Mouse (Mus musculus) CH12.LX (cell line): ENCODE measurements around the gene Cttnbp2nl. TPM values are rescaled to one million over a fixed set of nuclear protein-coding genes. Genes with fewer than 3 reads are reported as not detected.

Experiments used
- DNase-seq: peaks from one replicate; pipeline ENCODE4 v3.0.0-alpha.2; 2013; ENCODE audit errors: extremely low read depth
- H3K27ac ChIP-seq: 2 replicates; pipeline ENCODE4 v1.5.1; 2012; ENCODE audit warnings: low read depth, mild to moderate bottlenecking, control low read depth, moderate library complexity; ENCODE audit not compliant: insufficient read depth
- H3K27me3 ChIP-seq: replicated peaks from 2 replicates; pipeline ENCODE3; 2012; ENCODE audit warnings: inconsistent platforms
- H3K36me3 ChIP-seq, 2 experiments: replicated peaks in 1 of 2; 2 replicates each; pipeline versions ENCODE3 to v1.6.1; 2012; ENCODE audit warnings: inconsistent platforms in 1 of 2, low read length in 1 of 2, mild to moderate bottlenecking in 1 of 2, mixed read lengths in 1 of 2, moderate library complexity in 1 of 2; ENCODE audit not compliant: control insufficient read depth in 1 of 2, insufficient read depth in 1 of 2
- H3K4me1 ChIP-seq, 2 experiments: 2 replicates each; pipeline ENCODE4 v1.6.1; 2012; ENCODE audit warnings: inconsistent platforms in 1 of 2, moderate library complexity in 1 of 2; ENCODE audit not compliant: insufficient read depth in 2 of 2, control insufficient read depth in 1 of 2
- H3K4me2 ChIP-seq: 2 replicates; pipeline ENCODE4 v1.6.1; 2012; ENCODE audit warnings: low read depth, mild to moderate bottlenecking, control low read depth; ENCODE audit not compliant: poor library complexity, insufficient read depth, severe bottlenecking
- H3K4me3 ChIP-seq, 3 experiments: fragments of 150-350 bp in 1 of 3; sonication (generic) in 1 of 3; replicated peaks in 1 of 3; 2 replicates each; pipeline versions ENCODE3 to v1.5.1; 2011 to 2012; ENCODE audit warnings: low read depth in 2 of 3, low read length in 2 of 3, mild to moderate bottlenecking in 2 of 3, moderate library complexity in 2 of 3, control low read depth in 1 of 3, improper control_type of control experiment in 1 of 3, inconsistent platforms in 1 of 3, mixed read lengths in 1 of 3; ENCODE audit not compliant: poor library complexity in 1 of 3
- H3K79me2 ChIP-seq: replicated peaks from 2 replicates; pipeline ENCODE4 v1.6.1; 2012; ENCODE audit warnings: mild to moderate bottlenecking, moderate library complexity; ENCODE audit not compliant: control insufficient read depth, poor library complexity, insufficient read depth, severe bottlenecking; ENCODE audit errors: extremely low read depth
- H3K9ac ChIP-seq: 2 replicates; pipeline ENCODE4 v1.6.1; 2012; ENCODE audit warnings: low read depth, mild to moderate bottlenecking, control low read depth, moderate library complexity; ENCODE audit not compliant: insufficient read depth
- H3K9me3 ChIP-seq: replicated peaks from 2 replicates; pipeline ENCODE3; 2012; ENCODE audit warnings: low read length, inconsistent platforms, mixed read lengths
- CTCF ChIP-seq, 2 experiments: IDR thresholded peaks in 1 of 2; conservative IDR thresholded peaks in 1 of 2; 2 replicates each; pipeline ENCODE4 v1.5.1; 2011 to 2012; ENCODE audit warnings: low read depth in 2 of 2, low read length in 2 of 2, improper control_type of control experiment in 1 of 2, inconsistent platforms in 1 of 2, mild to moderate bottlenecking in 1 of 2, moderate library complexity in 1 of 2
- E2F4 ChIP-seq: IDR thresholded peaks from 2 replicates; pipeline ENCODE4 v1.6.1; 2011; ENCODE audit warnings: low read depth, low read length, improper control_type of control experiment; ENCODE audit not compliant: insufficient replicate concordance
- HCFC1 ChIP-seq: IDR thresholded peaks from 2 replicates; pipeline ENCODE4 v1.6.1; 2012; ENCODE audit warnings: low read depth, mild to moderate bottlenecking, inconsistent platforms, low read length, improper control_type of control experiment
- MAFK ChIP-seq: IDR thresholded peaks from 2 replicates; pipeline ENCODE4 v1.6.1; 2011; ENCODE audit warnings: low read length, improper control_type of control experiment; ENCODE audit not compliant: insufficient replicate concordance
- MAX ChIP-seq: IDR thresholded peaks from 2 replicates; pipeline ENCODE4 v1.6.1; 2011; ENCODE audit warnings: low read length, improper control_type of control experiment
- MAZ ChIP-seq: IDR thresholded peaks from 2 replicates; pipeline ENCODE4 v1.6.1; 2012; ENCODE audit warnings: low read depth, mild to moderate bottlenecking, inconsistent platforms, low read length, improper control_type of control experiment, moderate library complexity
- USF1 ChIP-seq: IDR thresholded peaks from 2 replicates; pipeline ENCODE4 v1.6.1; 2014; ENCODE audit warnings: low read depth, mild to moderate bottlenecking, inconsistent platforms, low read length, improper control_type of control experiment
- ZC3H11A ChIP-seq: IDR thresholded peaks from 2 replicates; pipeline ENCODE4 v1.6.1; 2012; ENCODE audit warnings: low read depth, mild to moderate bottlenecking, inconsistent platforms, low read length, improper control_type of control experiment
- ZKSCAN1 ChIP-seq: IDR thresholded peaks from 2 replicates; pipeline ENCODE4 v1.6.1; 2012; ENCODE audit warnings: low read depth, inconsistent platforms, low read length, improper control_type of control experiment, borderline replicate concordance
- dilution Hi-C: fragments of 300-500 bp; cut with MboI; formaldehyde crosslinking; loops from 2 replicates; pipeline ENCODE4 v1.14.3; 2020; ENCODE audit warnings: low sequenced_read_pairs; ENCODE audit not compliant: extremely low pct_unique_long_range_greater_than_20kb, extremely low pct_ligation_motif_present
- in situ Hi-C: fragments of 300-500 bp; cut with MboI; formaldehyde crosslinking; loops from 3 replicates; pipeline ENCODE4 v1.14.3; 2019; ENCODE audit warnings: low sequenced_read_pairs, low pct_ligation_motif_present, low pct_unique_long_range_greater_than_20kb, mixed read lengths
- polyA plus RNA-seq: library from polyadenylated mRNA; unstranded; fragments of >175 nt; gene quantifications from 2 replicates; pipeline ENCODE4 v1.2.1, GENCODE M21; 2012; ENCODE audit warnings: low read depth; ENCODE audit not compliant: insufficient read length
- total RNA-seq, 2 experiments: library from RNA; depleted of rRNA; stranded (reverse); fragments of 300-350 nt in 1 of 2; fragments of >200 nt in 1 of 2; gene quantifications; 2 replicates each; pipeline ENCODE4 v1.2.3; 2012 to 2014

The Cttnbp2nl gene
- total and polyA plus RNA-seq, 3 experiments: 0.21 to 0.70 (median 0.43) TPM

DNA sequence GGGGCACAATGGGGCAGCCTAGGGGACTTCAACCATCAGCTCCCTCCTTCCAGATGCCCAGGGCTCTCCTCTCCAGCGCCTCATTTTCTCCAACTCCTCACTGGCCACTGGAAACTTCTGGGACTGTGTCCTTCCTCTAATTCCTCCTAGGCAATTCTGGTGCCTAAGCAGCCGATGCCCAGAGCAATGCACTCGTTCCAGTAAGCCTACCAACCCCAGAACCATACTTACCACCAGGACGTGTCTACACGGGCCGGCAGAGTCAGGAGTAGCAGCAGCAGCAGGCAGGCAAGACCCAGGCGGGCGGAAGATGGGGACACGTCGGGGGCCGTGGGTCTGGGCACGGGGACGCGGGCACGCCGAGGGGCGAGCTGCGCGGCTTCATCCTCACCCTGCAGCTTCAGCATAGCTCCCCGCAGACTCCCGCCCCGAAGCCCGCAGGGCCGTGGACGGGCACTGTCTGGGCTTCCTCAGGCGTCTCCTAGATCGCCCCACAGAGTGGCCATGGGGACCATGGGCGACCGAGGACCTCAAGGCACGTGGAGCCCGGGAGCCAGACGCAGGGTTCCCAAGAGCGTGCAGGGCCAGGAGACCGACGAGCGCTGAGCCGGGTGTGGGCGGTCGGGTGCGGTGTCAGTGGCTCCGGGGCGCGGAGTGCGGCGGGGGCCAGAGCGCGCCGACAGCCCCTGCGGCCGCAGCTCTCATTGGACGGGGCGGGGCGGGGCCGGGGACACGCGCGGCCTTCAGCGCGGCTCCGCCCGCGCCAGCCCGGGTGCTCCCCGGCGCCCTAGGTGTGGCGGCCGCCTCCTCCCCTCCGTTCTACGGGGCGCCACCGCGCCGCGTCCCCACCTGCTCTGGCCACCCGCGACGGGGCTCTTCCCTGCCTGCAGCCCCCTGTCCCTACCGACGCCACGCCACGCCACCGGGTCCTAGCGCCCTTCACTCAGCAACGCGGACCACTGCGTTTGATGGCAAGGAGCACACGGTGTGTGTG, 91.6 kb downstream of the Cttnbp2nl start, which contains the start of gene Wnt2b:
Wnt2b (minus strand) TSS at position 856 of the 994 bp plus-strand sequence.
- TF ChIP-seq ZKSCAN1: no peak
- TF ChIP-seq E2F4: no peak
- TF ChIP-seq MAFK: no peak
- no peak for TF ChIP-seq MAX
- TF ChIP-seq HCFC1: no peak
- no peak for TF ChIP-seq CTCF (conservative IDR thresholded peaks at IDR 0.05 in 1 of 2, IDR thresholded peaks at IDR 0.05 in 1 of 2; ENCODE audit: low read depth in 2 of 2, low read length in 2 of 2)
- dilution Hi-C loops (no loop called here), in situ Hi-C loops (loop anchor here (10.0 kb wide), 1 partner anchor 177 kb away; the partner anchor contains the start of genes Fam19a3, Ppm1j and Rhoc)
- peaks cover 4 to 9% of the 10 kb centered on the region in 2 experiments for H3K4me1 ChIP-seq
- no peak within 1 kb of the TSS for H3K9ac ChIP-seq
- H3K27ac ChIP-seq: no peak within 1 kb of the TSS
- H3K4me3 ChIP-seq: no peak within 1 kb of the TSS
- H3K27me3 ChIP-seq: no peaks in the 10 kb centered on the region
- no peaks in the 10 kb centered on the region for H3K79me2 ChIP-seq
- no peak for DNase-seq
- H3K36me3 ChIP-seq: no peaks in the 10 kb centered on the region
- no peaks in the 10 kb centered on the region for H3K9me3 ChIP-seq
- H3K4me2 ChIP-seq: no peak within 1 kb of the TSS

DNA sequence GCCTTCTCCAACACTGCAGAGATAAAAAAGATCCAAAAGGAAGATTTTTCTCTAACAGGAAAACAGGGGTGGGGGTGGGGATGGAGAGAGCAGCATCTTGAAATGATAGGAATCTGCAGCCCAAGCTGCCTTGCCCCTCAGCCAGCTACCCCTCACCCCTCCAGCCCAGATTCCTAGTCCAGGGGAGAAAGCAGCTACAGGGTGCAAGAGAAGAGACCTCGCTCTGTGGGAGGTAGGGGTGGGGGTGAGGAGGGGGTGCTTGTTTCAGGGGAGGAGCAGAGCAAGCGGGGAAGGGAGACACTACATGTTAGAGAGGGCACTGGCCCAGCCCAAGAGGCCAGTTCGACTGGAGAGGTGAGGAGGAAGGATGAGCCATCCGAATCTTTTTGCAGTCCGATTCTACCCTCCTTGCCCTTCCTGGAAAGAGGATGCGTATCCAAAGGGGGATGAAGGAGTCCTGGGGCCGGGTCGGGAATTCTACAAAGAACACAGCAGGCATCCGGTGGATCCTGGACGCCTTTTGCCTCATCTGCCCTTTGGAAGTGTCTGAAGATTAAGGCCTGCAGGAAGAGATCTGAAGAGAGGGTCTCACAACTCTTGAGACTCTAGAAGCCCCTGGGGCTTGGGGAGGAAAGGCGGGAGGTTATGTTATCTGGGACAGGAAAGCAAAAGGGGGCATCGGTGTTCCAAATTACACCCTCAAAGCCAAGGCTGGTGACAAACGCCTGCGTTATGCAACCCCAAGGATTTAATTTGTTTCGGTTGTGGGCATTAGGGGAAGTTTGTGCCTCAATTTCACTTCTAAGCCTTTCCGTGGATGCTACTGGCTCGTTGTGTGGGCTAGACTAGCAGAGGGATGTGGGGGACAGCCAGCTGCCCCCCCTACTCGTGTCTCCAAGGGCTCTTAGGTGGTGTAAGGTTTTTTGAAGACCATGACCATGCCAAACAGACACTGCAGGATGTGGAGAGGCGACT, 92.6 kb downstream of the Cttnbp2nl start:
- dilution Hi-C loops: no loop called here
- H3K4me2 ChIP-seq: no peak overlapping the region
- H3K27me3 ChIP-seq: no peaks in the 10 kb centered on the region
- TF ChIP-seq USF1 (no peak), ZC3H11A (no peak), MAZ (no peak)
- TF ChIP-seq, all 38 proteins: peak for 0
- Histone ChIP-seq H3K4me3 (no peak overlapping the region), H3K4me1 (peaks cover 4 to 6% of the 10 kb centered on the region in 2 experiments), H3K79me2 (no peaks in the 10 kb centered on the region), H3K36me3 (no peaks in the 10 kb centered on the region), H3K9me3 (no peaks in the 10 kb centered on the region), H3K9ac (no peak overlapping the region), H3K27ac (no peak overlapping the region)
- DNase-seq: no peak
- in situ Hi-C loops: loop anchor here (10.0 kb wide), 1 partner anchor 176 kb away; the partner anchor contains the start of genes Fam19a3, Ppm1j and Rhoc
